Mouse (Mus musculus): ENCODE measurements around the gene Dock1. TPM values are rescaled to one million over a fixed set of nuclear protein-coding genes. Genes with fewer than 3 reads are reported as not detected.
A peak's percentile ranks its signal among the peaks of the same experiment; 100 is the strongest.

Dock1 gene
- polyA plus RNA-seq, 1 experiment, result 19.6 TPM

GRCm38 (mm10) chr7:135212505-135212904, 542.1 kb downstream of the Dock1 start:
- TF ChIP-seq CTCF (conservative IDR thresholded peaks at IDR 0.05; ENCODE audit: insufficient read depth, insufficient read length, low read depth, low read length) (no peak), POLR2A (IDR thresholded peaks at IDR 0.05; ENCODE audit: low read depth, low read length) (no peak)
- Histone ChIP-seq H3K27ac (ENCODE audit: insufficient read depth, low read depth, low read length) (no peak overlapping the region), H3K36me3 (ENCODE audit: control insufficient read depth, insufficient read depth, low read length) (no peaks in the 10 kb centered on the region), H3K4me3 (ENCODE audit: insufficient read depth, low read depth, low read length) (no peak overlapping the region), H3K4me1 (ENCODE audit: control insufficient read depth, insufficient read depth, low read length) (no peaks in the 10 kb centered on the region), H3K27me3 (replicated peaks; ENCODE audit: control insufficient read depth, insufficient read depth, low read length) (no peaks in the 10 kb centered on the region)
- 12% methylated on average over 2 of the region's 2 CpGs for WGBS
- peak; percentile 83 for DNase-seq

- Histone ChIP-seq H3K4me1 (ENCODE audit: control insufficient read depth, insufficient read depth, low read length) (no peaks in the 10 kb centered on the region), H3K27me3 (replicated peaks; ENCODE audit: control insufficient read depth, insufficient read depth, low read length) (no peaks in the 10 kb centered on the region), H3K27ac (ENCODE audit: insufficient read depth, low read depth, low read length) (no peak overlapping the region), H3K36me3 (ENCODE audit: control insufficient read depth, insufficient read depth, low read length) (no peaks in the 10 kb centered on the region), H3K4me3 (ENCODE audit: insufficient read depth, low read depth, low read length) (no peak overlapping the region)
- no peak for DNase-seq
- 90% methylated on average over 2 of the region's 2 CpGs for WGBS
- TF ChIP-seq CTCF (conservative IDR thresholded peaks at IDR 0.05; ENCODE audit: insufficient read depth, insufficient read length, low read depth, low read length), result no peak
- no peak for TF ChIP-seq POLR2A (IDR thresholded peaks at IDR 0.05; ENCODE audit: low read depth, low read length)
Measured at GRCm38 (mm10) chr7:135221475-135221874, 551.0 kb downstream of the Dock1 start.
